Mouse (Mus musculus) heart, postnatal 4 days (tissue): ENCODE data around the gene Rin2. TPM values are rescaled to one million over a fixed set of nuclear protein-coding genes. Genes with fewer than 3 reads are reported as not detected.
"Not testable (repeated sequence)": the region's sequence is repeated elsewhere in the genome, so short reads cannot be mapped to it uniquely, and the experiment has no call there.

Source experiments
- DNase-seq: peaks from one replicate; pipeline ENCODE4 v3.0.0; 2021
- total RNA-seq, 2 experiments: library from RNA; stranded (reverse); gene quantifications; 2 replicates each; pipeline ENCODE4 v1.2.3; 2021

The Rin2 gene
- total RNA-seq, 2 experiments from 2014 or later, result 17.3 to 20.6 TPM

- DNase-seq, result no peak
These were observed 191.2 kb downstream of the Rin2 start for GRCm38 (mm10) chr2:145866238-145866637.

- DNase-seq, result no peak
These were observed 191.9 kb downstream of the Rin2 start for GRCm38 (mm10) chr2:145866695-145867449.

GRCm38 (mm10) chr2:145871308-145871707 lies 196.3 kb downstream of the Rin2 start:
- DNase-seq, result no peak

GRCm38 (mm10) chr2:145872099-145872498 lies 197.1 kb downstream of the Rin2 start:
- DNase-seq, result no peak

GRCm38 (mm10) chr2:145873953-145874352 lies 198.9 kb downstream of the Rin2 start:
- DNase-seq, result no peak

- no peak for DNase-seq
These were observed 200.0 kb downstream of the Rin2 start for GRCm38 (mm10) chr2:145874879-145875482.

GRCm38 (mm10) chr2:145877191-145877590 lies 202.2 kb downstream of the Rin2 start:
- DNase-seq, result no peak

GRCm38 (mm10) chr2:145880887-145881747 lies 206.1 kb downstream of the Rin2 start:
- DNase-seq, result no peak

- DNase-seq, result no peak
These were observed 206.9 kb downstream of the Rin2 start for GRCm38 (mm10) chr2:145881932-145882331.

GRCm38 (mm10) chr2:145882398-145882797 lies 207.4 kb downstream of the Rin2 start:
- no peak for DNase-seq

GRCm38 (mm10) chr2:145884036-145884912 lies 209.3 kb downstream of the Rin2 start:
- no peak for DNase-seq

GRCm38 (mm10) chr2:145884913-145885785 lies 210.1 kb downstream of the Rin2 start:
- DNase-seq, result peak; percentile 45

- DNase-seq, result peak; percentile 71
These were observed 213.1 kb downstream of the Rin2 start for GRCm38 (mm10) chr2:145887937-145888765.

GRCm38 (mm10) chr2:145888766-145889480 lies 213.9 kb downstream of the Rin2 start:
- DNase-seq, result no peak

GRCm38 (mm10) chr2:145890571-145890970 lies 215.6 kb downstream of the Rin2 start:
- DNase-seq, result no peak

- DNase-seq, result no peak
These were observed 218.7 kb downstream of the Rin2 start for GRCm38 (mm10) chr2:145893756-145894155.

- DNase-seq, result no peak
These were observed 223.1 kb downstream of the Rin2 start for GRCm38 (mm10) chr2:145898106-145898505.

GRCm38 (mm10) chr2:145900318-145900717 lies 225.3 kb downstream of the Rin2 start:
- DNase-seq, result not testable (repeated sequence)

- DNase-seq, result no peak
These were observed 226.8 kb downstream of the Rin2 start, which contains the start of gene Naa20 for GRCm38 (mm10) chr2:145901861-145902260. Gene Naa20 (plus strand): TSS chr2:145902099.
